Mouse (Mus musculus): Measurements from ENCODE around the gene Frmd4b.
A peak's percentile ranks its signal among the peaks of the same experiment; 100 is the strongest.

Frmd4b gene

DNA sequence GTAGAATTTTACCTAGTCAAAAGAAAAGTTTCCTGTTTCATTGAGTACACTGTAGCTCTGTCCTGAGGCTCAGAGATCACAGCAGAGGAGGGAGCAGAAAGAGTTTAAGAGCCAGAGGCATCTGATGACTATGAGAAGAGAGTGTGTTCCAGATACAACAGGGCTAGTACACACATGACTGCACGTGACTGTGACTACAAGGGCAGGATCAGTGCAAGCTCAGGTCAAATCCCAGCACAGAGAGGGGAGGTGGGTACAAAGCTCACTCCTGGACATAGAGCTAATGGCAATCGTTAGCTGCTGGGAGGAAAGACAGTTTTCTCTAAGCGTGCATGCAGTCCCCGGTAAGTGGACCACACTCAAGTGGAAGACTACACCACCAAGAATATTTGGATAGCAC lies 37.6 kb downstream of the Frmd4b start:
- DNase-seq (ENCODE audit: low read depth): no peak

GRCm38 (mm10) chr6:97578210-97578609 lies 39.1 kb downstream of the Frmd4b start:
- no peak for DNase-seq (ENCODE audit: low read depth)

- no peak for DNase-seq (ENCODE audit: low read depth)
Measured at GRCm38 (mm10) chr6:97577349-97577748, 40.0 kb downstream of the Frmd4b start.

DNA sequence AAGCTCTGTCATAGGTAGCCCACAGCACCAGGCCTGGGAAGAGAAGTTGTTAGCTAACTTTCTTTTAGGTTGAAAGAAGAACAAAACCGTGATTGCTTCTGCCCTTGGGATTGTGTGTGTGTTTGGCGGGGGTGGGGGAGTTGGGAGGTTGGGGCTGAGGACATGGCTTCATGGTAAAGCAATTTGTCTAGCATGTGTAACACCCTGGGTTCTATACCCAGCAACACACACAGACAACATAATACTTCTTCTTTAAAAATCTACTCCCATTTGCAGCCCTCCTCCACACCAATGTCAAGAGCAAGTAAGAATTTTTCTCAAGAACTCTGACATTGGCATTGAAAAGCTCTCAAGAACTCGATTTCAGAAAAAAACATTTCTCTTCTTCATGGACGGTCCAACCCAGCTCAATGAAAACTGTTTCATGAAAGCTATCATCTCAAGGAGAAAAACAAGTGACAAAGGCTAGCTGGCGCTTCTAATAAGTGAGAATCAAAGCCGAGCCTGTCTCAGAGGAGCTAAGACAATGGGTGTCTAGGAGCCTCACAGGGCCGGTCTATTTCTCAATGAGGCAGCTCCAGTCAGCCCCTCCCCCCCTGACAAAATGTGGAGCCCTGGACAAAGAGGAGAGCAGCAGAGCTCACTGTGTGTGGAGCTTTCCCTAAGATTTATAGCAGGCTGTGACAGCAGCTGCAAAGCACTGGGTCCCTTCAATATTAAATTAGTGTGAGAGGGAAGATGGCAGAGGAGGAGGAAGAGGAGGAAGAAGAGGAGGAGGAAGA lies 40.6 kb downstream of the Frmd4b start:
- no peak for DNase-seq (ENCODE audit: low read depth)

DNA sequence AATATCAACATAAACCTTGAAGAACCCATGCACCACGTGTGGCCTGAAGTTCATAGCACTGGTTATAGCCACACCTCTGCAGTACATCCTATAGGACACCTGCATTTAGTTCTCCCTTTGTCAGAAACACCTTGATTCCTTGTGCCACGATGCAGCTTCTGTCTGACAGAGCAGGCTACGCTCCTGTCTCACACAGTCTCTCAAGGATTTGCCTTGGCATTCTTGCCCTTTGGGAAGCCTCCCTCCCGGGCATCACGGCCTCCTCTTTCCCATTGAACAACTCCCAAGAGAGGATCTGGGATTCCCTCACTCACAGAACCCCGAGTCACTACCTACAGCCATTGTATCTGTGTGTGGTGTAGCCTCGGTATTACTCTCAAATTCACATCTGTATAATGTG lies 41.2 kb downstream of the Frmd4b start:
- no peak for DNase-seq (ENCODE audit: low read depth)

DNA sequence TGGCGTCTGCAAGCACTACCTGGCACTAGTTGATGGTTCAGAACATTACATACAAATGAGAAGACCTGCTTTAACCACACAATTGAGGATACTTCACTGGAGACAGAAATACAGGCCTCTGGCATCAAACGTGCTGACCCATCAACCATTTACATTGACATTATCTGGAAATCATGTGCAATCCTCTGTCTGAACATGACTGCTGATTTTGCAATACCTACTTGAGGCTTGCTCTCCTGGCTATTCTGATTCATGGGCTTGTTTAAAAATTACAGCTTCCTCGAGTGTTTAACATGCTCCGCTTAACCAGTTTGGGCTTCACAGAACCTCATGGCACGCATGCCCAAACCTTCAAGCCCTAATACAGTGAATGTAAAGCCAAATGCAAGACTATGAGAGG lies 42.4 kb downstream of the Frmd4b start:
- no peak for DNase-seq (ENCODE audit: low read depth)

- DNase-seq (ENCODE audit: low read depth): no peak
Measured at GRCm38 (mm10) chr6:97572226-97572625, 45.1 kb downstream of the Frmd4b start.

- DNase-seq (ENCODE audit: low read depth): no peak
Measured at GRCm38 (mm10) chr6:97568538-97568937, 48.8 kb downstream of the Frmd4b start.

DNA sequence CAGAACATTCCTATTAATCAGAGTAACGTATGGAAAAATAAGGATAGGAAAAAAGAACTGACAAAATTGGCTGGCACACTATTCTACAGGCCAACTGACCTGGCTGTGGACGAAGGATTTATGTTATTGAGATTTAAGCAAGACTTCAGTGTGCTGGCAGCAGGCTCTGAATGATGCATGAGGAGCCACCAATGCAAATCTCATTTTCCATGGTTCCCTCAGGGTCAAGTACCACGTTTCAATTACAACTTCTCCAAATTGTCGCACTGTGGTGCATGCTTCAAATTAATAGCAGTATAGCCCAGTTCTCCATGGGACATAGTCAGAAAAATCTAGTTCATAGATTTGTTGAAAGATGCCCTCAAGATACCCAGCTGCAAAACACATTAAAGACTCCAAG lies 50.6 kb downstream of the Frmd4b start:
- no peak for DNase-seq (ENCODE audit: low read depth)

DNA sequence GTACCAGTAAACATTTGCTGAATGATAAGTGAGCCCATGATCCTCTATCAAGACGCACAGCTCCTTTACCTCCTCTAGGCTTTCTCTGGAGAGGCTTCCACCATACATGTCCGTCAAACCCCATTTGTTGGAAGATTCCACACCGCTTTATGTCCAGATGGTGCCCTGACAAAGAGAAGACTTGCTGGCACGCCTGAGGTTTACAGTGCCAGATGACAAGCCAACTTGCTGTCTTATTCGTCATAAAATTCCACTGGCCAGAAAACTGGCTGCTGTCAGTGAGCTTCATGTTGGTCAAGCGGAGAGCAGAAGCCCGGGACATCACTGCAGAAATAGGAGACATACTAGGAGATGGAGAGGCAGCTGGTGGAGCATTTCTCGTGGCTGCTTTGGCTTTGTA lies 60.2 kb downstream of the Frmd4b start:
- DNase-seq (ENCODE audit: low read depth): no peak

GRCm38 (mm10) chr6:97555637-97556036 lies 61.7 kb downstream of the Frmd4b start:
- no peak for DNase-seq (ENCODE audit: low read depth)

DNA sequence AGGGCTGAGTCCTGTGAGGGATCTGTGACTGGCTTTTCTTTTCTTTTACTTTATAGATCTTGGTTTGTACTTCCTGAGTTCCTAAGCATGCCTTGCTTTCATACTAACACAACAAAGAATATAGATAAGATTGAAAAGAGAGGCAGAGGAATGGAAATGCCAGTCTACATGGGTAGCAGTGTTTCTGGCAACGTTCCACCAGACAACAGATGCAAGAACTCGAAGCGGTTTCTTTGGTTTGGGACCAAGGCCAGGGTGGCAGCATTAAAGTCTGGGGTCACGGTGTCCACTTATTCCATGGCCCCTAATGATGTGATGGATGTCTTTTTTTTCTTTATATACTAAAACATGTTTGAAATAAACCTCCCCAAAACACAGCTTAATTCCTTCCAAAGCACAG lies 63.9 kb downstream of the Frmd4b start:
- DNase-seq (ENCODE audit: low read depth): no peak

DNA sequence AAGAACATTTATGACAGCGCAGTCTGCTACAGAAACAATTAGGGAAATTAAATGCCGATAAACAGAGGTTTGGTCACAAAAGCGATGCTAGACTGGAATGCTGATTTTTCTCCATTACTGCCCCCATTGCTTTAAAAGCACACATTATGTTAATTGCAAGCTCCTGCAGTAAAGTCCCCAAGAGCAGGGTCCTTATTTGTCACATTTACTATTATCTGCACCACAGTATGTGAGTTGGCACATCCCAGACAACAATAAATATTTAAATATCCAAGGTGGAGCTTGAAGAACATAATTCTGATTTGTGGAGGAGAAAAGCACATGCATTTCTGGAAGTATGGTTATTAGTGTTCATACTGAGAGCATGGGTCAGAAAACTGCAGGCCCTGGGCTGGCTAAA lies 64.8 kb downstream of the Frmd4b start:
- DNase-seq (ENCODE audit: low read depth): no peak

DNA sequence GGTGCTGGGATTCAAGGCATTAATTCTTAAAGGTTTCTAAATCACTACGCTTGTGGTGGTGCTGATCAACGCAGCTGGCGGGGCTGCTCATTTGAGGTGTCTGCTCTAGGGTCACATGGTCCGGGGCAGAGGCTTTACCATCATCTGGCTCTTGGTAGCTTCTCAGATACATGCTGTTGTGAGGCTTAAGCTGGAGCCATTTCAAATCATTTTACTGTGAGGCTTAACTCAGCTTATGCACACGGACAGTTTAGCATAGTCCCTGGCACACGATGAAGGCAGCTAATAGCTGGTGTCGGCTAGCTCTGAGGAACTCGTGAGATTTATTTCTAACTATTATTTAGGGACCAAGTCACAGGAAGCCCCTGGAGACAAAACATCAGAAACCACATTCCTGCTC lies 65.5 kb downstream of the Frmd4b start:
- no peak for DNase-seq (ENCODE audit: low read depth)

- no peak for DNase-seq (ENCODE audit: low read depth)
Measured at GRCm38 (mm10) chr6:97551161-97551560, 66.2 kb downstream of the Frmd4b start.

GRCm38 (mm10) chr6:97540458-97540857 lies 76.9 kb downstream of the Frmd4b start:
- DNase-seq (ENCODE audit: low read depth): no peak

GRCm38 (mm10) chr6:97535763-97536445 lies 81.4 kb downstream of the Frmd4b start:
- no peak for DNase-seq (ENCODE audit: low read depth)

GRCm38 (mm10) chr6:97531043-97531442 lies 86.3 kb downstream of the Frmd4b start:
- DNase-seq (ENCODE audit: low read depth): no peak

DNA sequence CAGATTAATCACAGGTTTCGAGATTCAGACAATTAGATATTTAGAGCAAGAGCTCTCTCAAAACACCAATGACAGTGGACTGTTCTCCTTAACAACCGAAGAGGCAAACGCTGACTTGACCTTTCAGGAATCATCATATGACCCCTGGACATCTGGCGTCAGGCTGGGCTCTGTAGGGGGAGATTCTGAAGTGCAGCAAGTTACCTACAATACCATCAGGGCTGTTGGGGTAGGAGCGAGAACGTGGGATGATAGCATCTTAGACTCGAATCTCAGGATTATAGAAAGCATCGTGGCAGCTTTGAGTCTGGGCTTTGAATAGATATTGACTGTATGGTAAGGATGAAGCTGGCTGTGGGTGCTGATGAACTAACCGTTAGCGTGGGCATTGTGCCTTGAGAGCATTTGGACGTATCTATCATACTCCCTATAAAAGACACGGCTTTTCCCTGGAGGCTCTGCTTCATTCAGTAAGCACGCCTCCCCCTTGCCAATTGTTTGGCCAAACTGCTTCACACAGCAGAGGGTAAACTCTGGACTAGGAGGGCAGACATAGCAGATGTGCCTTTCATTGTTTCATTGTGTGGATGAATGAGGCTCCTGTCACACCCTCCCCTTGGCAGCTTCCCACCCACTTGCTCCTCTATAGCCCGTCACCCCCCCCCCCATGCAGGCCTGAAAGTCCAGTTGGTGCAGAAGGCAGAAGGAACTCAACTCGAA lies 88.2 kb downstream of the Frmd4b start:
- DNase-seq (ENCODE audit: low read depth): no peak

DNA sequence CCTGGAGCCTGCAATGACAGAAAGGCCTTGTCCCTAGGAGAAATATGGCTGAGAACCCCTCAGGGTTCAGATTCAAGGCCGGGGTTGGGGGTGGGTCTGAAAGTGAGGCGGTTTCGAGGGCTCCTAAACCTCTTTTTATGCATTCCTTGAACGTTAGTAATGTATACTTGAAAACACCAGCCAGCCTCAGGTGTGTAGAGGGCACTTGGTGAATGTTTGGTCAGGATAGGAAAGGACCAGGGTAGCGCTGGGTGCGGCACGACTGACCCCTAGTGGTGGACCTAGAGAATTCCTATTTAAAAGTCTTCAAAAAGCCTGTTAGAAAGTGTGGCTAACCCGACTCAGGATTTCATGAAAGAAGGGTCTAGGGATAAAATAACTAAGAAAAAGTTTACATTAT lies 91.2 kb downstream of the Frmd4b start:
- DNase-seq (ENCODE audit: low read depth): peak; percentile 28

- peak; percentile 79 for DNase-seq (ENCODE audit: low read depth)
Measured at GRCm38 (mm10) chr6:97523118-97523517, 94.2 kb downstream of the Frmd4b start.

- no peak for DNase-seq (ENCODE audit: low read depth)
Measured at GRCm38 (mm10) chr6:97521279-97522038, 95.9 kb downstream of the Frmd4b start.
